Mouse (Mus musculus): ENCODE data around the gene Atpaf1. TPM values are rescaled to one million over a fixed set of nuclear protein-coding genes. Genes with fewer than 3 reads are reported as not detected.

Atpaf1 gene
- polyA plus RNA-seq, 1 experiment from 2014 or later: 60.8 TPM

- peaks cover 41% of the 10 kb centered on the region for H3K4me1 ChIP-seq
- no peak overlapping the region for H3K4me3 ChIP-seq
- no peak for ATAC-seq (ENCODE audit: low FRiP score, low read depth)
- peaks cover 57% of the 10 kb centered on the region for H3K36me3 ChIP-seq
- 88% methylated on average over 6 of the region's 6 CpGs for WGBS
- no peak overlapping the region for H3K9ac ChIP-seq
- no peak overlapping the region for H3K4me2 ChIP-seq (replicated peaks)
- H3K9me3 ChIP-seq: no peaks in the 10 kb centered on the region
- 0 out of 2 replicates have a peak, but pooled peaks cover 2% of the 10 kb centered on the region for H3K27me3 ChIP-seq
- H3K27ac ChIP-seq: no peak overlapping the region
Observed at GRCm38 (mm10) chr4:115851569-115851968, 67.0 kb downstream of the Atpaf1 start.

- Histone ChIP-seq H3K36me3 (peaks cover 61% of the 10 kb centered on the region), H3K4me2 (replicated peaks) (peak overlapping the region; percentile 45), H3K9me3 (no peaks in the 10 kb centered on the region), H3K4me3 (no peak overlapping the region), H3K27me3 (0 out of 2 replicates have a peak, but pooled peaks cover 7% of the 10 kb centered on the region), H3K4me1 (peaks cover 35% of the 10 kb centered on the region), H3K9ac (no peak overlapping the region), H3K27ac (peak overlapping the region; percentile 69; the same call in 1 of the 2 replicates)
- 18% methylated on average over 6 of the region's 6 CpGs for WGBS
- ATAC-seq (ENCODE audit: low FRiP score, low read depth): no peak; the same call in 1 of the 2 replicates
Observed at GRCm38 (mm10) chr4:115855100-115855499, 70.5 kb downstream of the Atpaf1 start.

- H3K9me3 ChIP-seq: no peaks in the 10 kb centered on the region
- H3K4me3 ChIP-seq: no peak overlapping the region
- no peak overlapping the region for H3K4me2 ChIP-seq (replicated peaks)
- H3K4me1 ChIP-seq: peaks cover 35% of the 10 kb centered on the region
- 47% methylated on average over 4 of the region's 4 CpGs for WGBS
- H3K9ac ChIP-seq: no peak overlapping the region
- peak overlapping the region; percentile 69; the same call in 1 of the 2 replicates for H3K27ac ChIP-seq
- H3K36me3 ChIP-seq: peaks cover 61% of the 10 kb centered on the region
- ATAC-seq (ENCODE audit: low FRiP score, low read depth): no peak
- H3K27me3 ChIP-seq: 0 out of 2 replicates have a peak, but pooled peaks cover 7% of the 10 kb centered on the region
Observed at GRCm38 (mm10) chr4:115855609-115856008, 71.0 kb downstream of the Atpaf1 start.

DNA sequence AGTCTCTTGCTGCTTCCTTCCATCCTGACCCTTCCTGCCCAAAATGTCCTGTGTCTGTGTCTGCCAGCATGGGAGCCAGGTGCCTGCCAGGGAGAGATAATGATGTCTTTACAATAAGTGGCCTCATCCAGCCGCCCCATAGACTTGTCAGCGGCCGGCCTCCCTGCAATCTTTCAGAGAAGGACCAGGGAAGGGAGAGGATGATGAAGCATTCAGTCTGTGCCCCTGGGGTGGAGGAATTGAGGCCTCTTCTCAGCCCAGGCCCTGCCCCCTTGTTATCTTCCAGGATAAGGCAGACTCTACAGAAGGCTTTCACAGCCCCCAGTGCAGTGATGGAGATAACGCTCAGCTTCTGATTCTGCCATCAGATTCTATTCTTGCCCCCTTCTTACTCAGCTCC is 71.7 kb downstream of the Atpaf1 start:
- H3K27ac ChIP-seq: no peak overlapping the region
- peaks cover 35% of the 10 kb centered on the region for H3K4me1 ChIP-seq
- 0 out of 2 replicates have a peak, but pooled peaks cover 7% of the 10 kb centered on the region for H3K27me3 ChIP-seq
- no peaks in the 10 kb centered on the region for H3K9me3 ChIP-seq
- WGBS: 68% methylated on average over 4 of the region's 4 CpGs
- peaks cover 61% of the 10 kb centered on the region for H3K36me3 ChIP-seq
- ATAC-seq (ENCODE audit: low FRiP score, low read depth): no peak
- H3K4me2 ChIP-seq (replicated peaks): no peak overlapping the region
- H3K4me3 ChIP-seq: no peak overlapping the region
- peak overlapping the region; percentile 43; the same call in 1 of the 2 replicates for H3K9ac ChIP-seq

DNA sequence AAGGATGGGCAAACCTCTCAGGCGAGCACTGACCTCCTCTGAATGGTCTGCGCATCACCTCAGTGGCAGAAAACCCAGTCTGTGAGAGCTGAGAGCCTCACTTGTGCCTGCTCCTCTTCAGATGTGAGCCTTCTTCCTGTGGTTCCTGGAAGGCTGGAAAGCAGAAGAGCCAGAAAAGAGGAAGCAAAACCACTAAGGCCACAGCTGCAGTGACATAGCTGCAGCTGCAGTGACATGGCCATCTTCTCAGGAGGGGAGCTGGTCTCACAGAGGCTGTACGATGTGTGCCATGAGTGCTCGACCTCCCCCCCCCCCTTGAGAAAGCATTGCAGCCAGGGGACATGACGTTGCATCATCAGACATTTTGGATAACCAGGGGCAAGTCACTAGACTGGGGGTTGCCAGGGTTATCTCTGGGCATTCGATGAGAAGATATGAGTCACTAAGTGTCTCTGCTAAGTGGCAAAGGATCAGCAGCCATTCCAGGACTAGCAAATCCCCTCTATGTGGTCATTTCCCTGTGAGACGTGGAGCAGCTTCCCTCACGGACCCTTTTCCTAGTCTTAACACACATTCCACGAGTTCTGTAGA is 72.8 kb downstream of the Atpaf1 start:
- WGBS: 82% methylated on average over 9 of the region's 9 CpGs
- Histone ChIP-seq H3K9me3 (no peaks in the 10 kb centered on the region), H3K9ac (no peak overlapping the region), H3K27ac (no peak overlapping the region), H3K4me3 (no peak overlapping the region), H3K4me1 (peaks cover 44% of the 10 kb centered on the region), H3K4me2 (replicated peaks) (no peak overlapping the region), H3K27me3 (peaks cover 7% of the 10 kb centered on the region; the same call in 1 of the 2 replicates), H3K36me3 (peaks cover 51% of the 10 kb centered on the region)
- ATAC-seq (ENCODE audit: low FRiP score, low read depth): no peak

DNA sequence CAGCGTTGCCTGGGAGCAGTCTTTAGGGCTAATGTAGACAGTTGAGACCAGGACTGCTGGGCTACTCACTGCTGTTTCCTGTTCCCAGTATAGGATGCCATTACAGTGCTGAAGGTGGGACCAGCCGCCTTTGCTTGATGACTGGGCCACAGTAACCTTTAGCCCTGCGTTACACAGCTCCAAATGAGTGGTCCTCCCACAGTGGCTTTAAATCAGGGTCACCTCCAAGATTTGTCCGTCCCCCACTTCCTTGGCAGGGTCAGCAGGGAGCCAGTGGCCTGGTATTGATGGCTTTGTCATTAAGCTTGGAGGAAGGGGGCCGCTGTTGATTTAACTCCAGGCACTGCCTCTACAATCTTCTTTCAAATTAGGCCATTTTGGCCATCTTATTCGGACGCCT is 78.7 kb downstream of the Atpaf1 start:
- ATAC-seq (ENCODE audit: low FRiP score, low read depth): peak; percentile 25; the same call in 1 of the 2 replicates
- Histone ChIP-seq H3K27ac (peak overlapping the region; percentile 63; the same call in 1 of the 2 replicates), H3K4me3 (no peak overlapping the region)

DNA sequence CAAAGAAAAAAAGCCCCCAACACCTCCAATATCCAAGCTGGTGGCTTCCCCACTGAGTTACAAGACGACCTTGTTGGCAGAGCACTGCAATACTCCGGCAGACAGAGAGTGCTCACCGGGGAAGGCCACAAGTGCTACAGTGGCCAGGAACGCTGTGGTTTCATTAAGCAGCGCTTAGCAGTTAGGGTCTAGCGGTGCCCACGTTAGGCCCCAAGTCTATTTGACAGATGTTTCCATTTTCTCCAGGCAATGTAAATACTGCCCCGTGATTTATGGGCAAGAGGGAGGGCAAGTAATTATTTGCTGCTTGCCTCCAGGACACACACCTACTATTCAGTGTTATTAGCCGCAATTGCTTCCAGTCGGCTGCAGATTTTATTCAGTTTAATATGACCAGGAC is 79.3 kb downstream of the Atpaf1 start:
- H3K4me3 ChIP-seq: no peak overlapping the region
- peak overlapping the region; percentile 38 for H3K4me2 ChIP-seq (replicated peaks)
- H3K4me1 ChIP-seq: peaks cover 47% of the 10 kb centered on the region
- peaks cover 21% of the 10 kb centered on the region; the same call in 1 of the 2 replicates for H3K27me3 ChIP-seq
- peak; percentile 88 for ATAC-seq (ENCODE audit: low FRiP score, low read depth)
- no peak overlapping the region for H3K9ac ChIP-seq
- H3K36me3 ChIP-seq: peaks cover 34% of the 10 kb centered on the region
- no peaks in the 10 kb centered on the region for H3K9me3 ChIP-seq
- H3K27ac ChIP-seq: no peak overlapping the region
- WGBS: 7% methylated on average over 10 of the region's 10 CpGs

More for the DNA sequence above, 78.7 kb downstream of the Atpaf1 start:
- H3K9ac ChIP-seq: no peak overlapping the region
- peak overlapping the region; percentile 38 for H3K4me2 ChIP-seq (replicated peaks)
- H3K9me3 ChIP-seq: no peaks in the 10 kb centered on the region
- WGBS: 21% methylated on average over 7 of the region's 7 CpGs
- H3K27me3 ChIP-seq: peaks cover 16% of the 10 kb centered on the region; the same call in 1 of the 2 replicates
- H3K4me1 ChIP-seq: peaks cover 41% of the 10 kb centered on the region
- H3K36me3 ChIP-seq: peaks cover 35% of the 10 kb centered on the region

Other genes with a start within 250 kb of the Atpaf1 start
- gene Cyp4a31, start 221.2 kb upstream of the Atpaf1 start, polyA plus RNA-seq (2015; fragmentation: Nextera tagmentation; extraction: Ambion mirVana): not detected in 2 replicates
- not detected in 2 replicates for gene Cyp4a32, start 183.8 kb upstream of the Atpaf1 start, polyA plus RNA-seq (2015; fragmentation: Nextera tagmentation; extraction: Ambion mirVana)
- 0.08 and 0.36 TPM in 2 replicates for gene Cyp4b1, start 137.1 kb upstream of the Atpaf1 start, polyA plus RNA-seq (2015; fragmentation: Nextera tagmentation; extraction: Ambion mirVana)
- 31.6 and 32.1 TPM in 2 replicates for gene Efcab14, start 47.1 kb upstream of the Atpaf1 start, polyA plus RNA-seq (2015; fragmentation: Nextera tagmentation; extraction: Ambion mirVana)
- 0.31 and 0.50 TPM in 2 replicates for gene Tex38, start 3.8 kb upstream of the Atpaf1 start, polyA plus RNA-seq (2015; fragmentation: Nextera tagmentation; extraction: Ambion mirVana)
- gene Mob3c, start 43.3 kb downstream of the Atpaf1 start, polyA plus RNA-seq (2015; fragmentation: Nextera tagmentation; extraction: Ambion mirVana): 12.6 and 14.4 TPM in 2 replicates
- 29.6 and 32.9 TPM in 2 replicates for gene Mknk1, start 54.4 kb downstream of the Atpaf1 start, polyA plus RNA-seq (2015; fragmentation: Nextera tagmentation; extraction: Ambion mirVana)
- not detected in 2 replicates for gene Kncn, start 99.6 kb downstream of the Atpaf1 start, polyA plus RNA-seq (2015; fragmentation: Nextera tagmentation; extraction: Ambion mirVana)
- gene 6430628N08Rik, start 105.9 kb downstream of the Atpaf1 start, polyA plus RNA-seq (2015; fragmentation: Nextera tagmentation; extraction: Ambion mirVana): not detected in 2 replicates
- gene Dmbx1, start 155.1 kb downstream of the Atpaf1 start, polyA plus RNA-seq (2015; fragmentation: Nextera tagmentation; extraction: Ambion mirVana): 0.18 TPM in 1 of 2 replicates, not detected in the other
- gene Faah, start 233.1 kb downstream of the Atpaf1 start, polyA plus RNA-seq (2015; fragmentation: Nextera tagmentation; extraction: Ambion mirVana): 0.61 and 0.75 TPM in 2 replicates

All from limb, embryonic 13.5 days (tissue).